Mouse (Mus musculus) activated CD4-positive, CD25-positive, alpha-beta regulatory T cell, adult 4 months (primary cell): ENCODE measurements around the gene Ankrd63. TPM values are rescaled to one million over a fixed set of nuclear protein-coding genes. Genes with fewer than 3 reads are reported as not detected.
"Not testable (repeated sequence)": the region's sequence is repeated elsewhere in the genome, so short reads cannot be mapped to it uniquely, and the experiment has no call there.

Experiments
- ATAC-seq: one replicate; pipeline ENCODE4 v1.8.0; 2017
- polyA plus RNA-seq, 2 experiments: library from polyadenylated mRNA; unstranded; fragments of 100-300 nt; shearing (Covaris generic); gene quantifications; one replicate each; pipeline ENCODE4 v1.2.1; 2017

Ankrd63 gene
- polyA plus RNA-seq, 2 experiments from 2014 or later: not detected

DNA sequence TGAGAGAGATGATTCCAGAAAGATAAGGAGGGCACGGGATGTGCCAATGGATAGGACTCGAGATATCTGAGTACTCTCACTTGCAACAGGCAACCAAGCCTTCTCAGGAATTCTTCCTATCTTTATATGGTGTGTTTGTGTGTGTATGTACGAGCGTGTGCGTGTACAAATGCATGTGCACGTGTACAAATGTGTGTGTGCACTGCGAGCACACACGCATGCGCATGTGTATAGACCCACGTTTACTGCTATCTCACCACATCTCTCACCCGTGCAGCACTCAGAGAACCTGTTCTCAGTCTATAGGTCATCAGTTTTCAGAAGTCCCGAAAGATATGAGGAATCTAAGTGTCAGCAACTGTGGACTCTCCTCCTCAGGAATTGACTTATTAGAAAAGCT, 44.3 kb downstream of the Ankrd63 start:
- no peak for ATAC-seq

- peak; percentile 31 for ATAC-seq
Measured at GRCm38 (mm10) chr2:118659077-118659476, 44.7 kb downstream of the Ankrd63 start.

GRCm38 (mm10) chr2:118658457-118658856, 45.3 kb downstream of the Ankrd63 start:
- ATAC-seq: no peak

- ATAC-seq: no peak
Measured at GRCm38 (mm10) chr2:118656688-118657281, 47.0 kb downstream of the Ankrd63 start.

DNA sequence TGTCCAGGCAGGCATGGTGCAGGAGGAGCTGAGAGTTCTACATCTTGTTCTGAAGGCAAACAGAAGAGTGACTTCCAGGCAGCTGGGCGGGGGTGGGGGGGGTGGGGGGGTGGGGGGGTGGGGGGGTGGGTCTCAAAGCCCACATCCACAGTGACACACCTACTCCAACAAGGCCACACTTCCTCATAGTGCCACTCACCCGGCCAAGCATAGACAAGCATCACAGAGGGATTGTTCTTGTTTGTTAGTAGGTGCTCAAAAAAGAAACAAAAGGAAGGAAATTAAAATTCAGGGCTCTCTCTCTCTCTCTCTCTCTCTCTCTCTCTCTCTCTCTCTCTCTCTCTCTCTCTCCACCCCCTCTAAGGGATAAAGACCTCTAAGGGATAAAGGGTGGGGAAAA, 53.1 kb downstream of the Ankrd63 start:
- ATAC-seq: not testable (repeated sequence)

Other genes with a start within 250 kb of the Ankrd63 start
- 100 to 1,000 TPM; 294 to 327 TPM for gene Srp14, start 224.3 kb downstream of the Ankrd63 start, polyA plus RNA-seq
- gene Bmf, start 154.3 kb downstream of the Ankrd63 start, polyA plus RNA-seq: under 1 TPM; 0.18 to 0.19 TPM
- gene Bub1b, start 105.8 kb downstream of the Ankrd63 start, polyA plus RNA-seq: 10 to 100 TPM; 11.4 to 18.8 TPM
- not detected for gene Pak6, start 40.7 kb downstream of the Ankrd63 start, polyA plus RNA-seq
- 10 to 100 TPM; 17.4 to 20.2 TPM for gene Plcb2, start 24.5 kb upstream of the Ankrd63 start, polyA plus RNA-seq
- 10 to 100 TPM; 19.8 to 27.2 TPM for gene Inafm2, start 41.8 kb upstream of the Ankrd63 start, polyA plus RNA-seq
- gene Ccdc9b, start 58.7 kb upstream of the Ankrd63 start, polyA plus RNA-seq: not detected
- gene Phgr1, start 68.8 kb upstream of the Ankrd63 start, polyA plus RNA-seq: not detected
- under 1 TPM in 1 of 2 experiments, not detected in 1; 0.25 TPM for gene Disp2, start 75.8 kb upstream of the Ankrd63 start, polyA plus RNA-seq
- gene Knstrn, start 110.0 kb upstream of the Ankrd63 start, polyA plus RNA-seq: 10 to 100 TPM; 23.7 to 30.8 TPM
- gene Ivd, start 158.0 kb upstream of the Ankrd63 start, polyA plus RNA-seq: 10 to 100 TPM; 37.3 to 58.1 TPM
- gene Bahd1, start 196.4 kb upstream of the Ankrd63 start, polyA plus RNA-seq: 1 to 10 TPM; 3.6 TPM
- 1 to 10 TPM; 1.3 to 1.5 TPM for gene Chst14, start 222.5 kb upstream of the Ankrd63 start, polyA plus RNA-seq